Mouse (Mus musculus) lung, postnatal 14 days (tissue): ENCODE results near the gene Ppp2r3d.

Experiments
- DNase-seq: peaks from one replicate; pipeline ENCODE4 v3.0.0; 2021

The Ppp2r3d gene

DNA sequence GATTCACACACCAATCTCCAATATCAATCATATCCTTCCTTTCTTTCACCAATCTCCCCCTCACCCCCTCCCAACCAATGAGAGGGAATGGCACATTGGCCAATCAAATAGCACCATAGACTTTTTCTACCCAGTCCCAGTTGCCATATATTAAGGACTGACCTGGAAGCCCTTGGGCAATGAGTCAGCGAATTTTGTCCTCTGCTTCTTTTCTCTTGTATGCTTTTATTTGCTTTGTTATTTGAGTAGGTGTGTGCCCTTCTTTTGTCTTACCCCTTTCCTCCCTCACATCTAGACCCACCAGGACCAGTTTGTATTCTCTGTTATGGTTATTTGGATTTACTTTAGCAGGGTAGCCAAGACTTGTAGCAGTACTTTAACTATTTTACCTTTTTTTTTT, 68.1 kb downstream of the Ppp2r3d start:
- DNase-seq = no peak
